In the genomic region with DNA sequence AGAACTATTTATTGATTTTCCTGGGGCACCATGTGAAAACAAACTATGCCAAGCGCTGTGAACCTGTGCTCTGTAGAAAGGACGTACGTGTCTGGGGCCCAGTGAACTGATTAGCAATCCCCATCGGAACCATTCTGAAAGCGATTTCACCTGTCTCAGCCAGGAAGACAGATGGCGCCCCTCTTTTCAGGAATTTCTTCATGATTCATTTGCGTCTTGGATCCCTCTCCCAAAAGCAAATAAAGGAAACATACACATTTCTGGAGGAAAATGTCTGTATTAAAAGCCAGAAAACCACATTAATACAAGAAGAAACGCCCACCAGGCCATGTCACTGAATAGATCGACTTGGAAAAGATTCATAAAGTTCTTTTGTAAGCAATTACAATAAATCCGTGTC, we compare ENCODE assay signal across 10 mouse cellular contexts. TPM values are rescaled to one million over a fixed set of nuclear protein-coding genes. Genes with fewer than 3 reads are reported as not detected.
DNase-seq lines count a peak whose midpoint lies in the region; ATAC-seq lines count a peak whose summit lies in the region.
"Had no signal": no experiment of that assay in that cellular context is flagged by ENCODE, and none has a peak within 500 bp of the region (broad histone marks: within the 10 kb centered on the region; RNA-seq: fewer than 3 reads in every experiment).

No protein-coding gene starts in this region.

- peaks cover 10% of the 10 kb centered on the region for H3K4me1 ChIP-seq in heart, embryonic 13.5 days
- H3K4me1 ChIP-seq in heart, embryonic 11.5 days (ENCODE audit: control insufficient read depth, insufficient read depth, low read length), result no peaks in the 10 kb centered on the region; the same call in 1 of the 2 replicates
- H3K4me1 ChIP-seq in liver, embryonic 13.5 days (replicated peaks), result peaks cover 18% of the 10 kb centered on the region

- ATAC-seq in heart, embryonic 13.5 days (ENCODE audit: extremely low read depth, insufficient number of reproducible peaks, low FRiP score, low TSS enrichment), result no peak
- ATAC-seq in heart, embryonic 11.5 days (replicated peaks; ENCODE audit: insufficient number of reproducible peaks, low FRiP score, low TSS enrichment), result no peak
- ATAC-seq in liver, embryonic 13.5 days (ENCODE audit: low read depth), result no peak

- 37% methylated on average over 10 of the region's 10 CpGs for WGBS in heart, embryonic 13.5 days
- 37% methylated on average over 10 of the region's 10 CpGs for WGBS in heart, embryonic 11.5 days (ENCODE audit: insufficient replicate concordance)
- WGBS in liver, embryonic 13.5 days (ENCODE audit: insufficient replicate concordance), result 48% methylated on average over 10 of the region's 10 CpGs

- DNase-seq in right cerebral cortex, adult 18-20 months, result peak; percentile 23
- no peak for DNase-seq in right cerebral cortex, postnatal 14 days
- no peak for DNase-seq in liver, embryonic 13.5 days
- DNase-seq in gastrocnemius, postnatal 14 days, result no peak
- no peak for DNase-seq in frontal cortex, postnatal 25 days (ENCODE audit: low spot score in 2 of 2)
- DNase-seq in heart, postnatal 4 days, result no peak
- DNase-seq: B cell, adult 2 months; lung, postnatal 10 days had no signal

- H3K36me3 ChIP-seq in heart, embryonic 13.5 days, result no peaks in the 10 kb centered on the region
- no peaks in the 10 kb centered on the region for H3K36me3 ChIP-seq in heart, embryonic 11.5 days (ENCODE audit: control insufficient read depth, insufficient read depth, low read length)
- H3K36me3 ChIP-seq in liver, embryonic 13.5 days, result no peaks in the 10 kb centered on the region

- intact Hi-C loops in gastrocnemius, postnatal 14 days (cut with DNase I; ENCODE audit: low total_unique reads), result loop anchor here (5.0 kb wide), 1 partner anchor 184 kb away; no protein-coding TSS in a partner anchor

- H3K27me3 ChIP-seq in heart, embryonic 13.5 days (replicated peaks), result peaks cover 70% of the 10 kb centered on the region
- peaks cover 27% of the 10 kb centered on the region for H3K27me3 ChIP-seq in heart, embryonic 11.5 days (ENCODE audit: control insufficient read depth, insufficient read depth, low read length)
- H3K27me3 ChIP-seq in liver, embryonic 13.5 days, result peaks cover 65% of the 10 kb centered on the region

- peak overlapping the region; percentile 64 for H3K4me3 ChIP-seq in heart, embryonic 13.5 days
- no peak overlapping the region for H3K4me3 ChIP-seq in heart, embryonic 11.5 days (ENCODE audit: low read depth, low read length)
- H3K4me3 ChIP-seq in liver, embryonic 13.5 days (replicated peaks), result no peak overlapping the region

- H3K9me3 ChIP-seq in heart, embryonic 13.5 days, result no peaks in the 10 kb centered on the region
- H3K9me3 ChIP-seq in heart, embryonic 11.5 days (replicated peaks; ENCODE audit: control insufficient read depth, low read length), result no peaks in the 10 kb centered on the region
- no peaks in the 10 kb centered on the region for H3K9me3 ChIP-seq in liver, embryonic 13.5 days (replicated peaks)

- no peak overlapping the region for H3K27ac ChIP-seq in heart, embryonic 13.5 days (replicated peaks)
- H3K27ac ChIP-seq in heart, embryonic 11.5 days (ENCODE audit: low read depth, low read length), result no peak overlapping the region
- no peak overlapping the region for H3K27ac ChIP-seq in liver, embryonic 13.5 days

- peak overlapping the region; percentile 98 for H3K4me2 ChIP-seq in heart, embryonic 13.5 days
- H3K4me2 ChIP-seq in heart, embryonic 11.5 days, result no peak overlapping the region
- H3K4me2 ChIP-seq in liver, embryonic 13.5 days, result peak overlapping the region; percentile 13; the same call in 1 of the 2 replicates

- H3K9ac ChIP-seq in heart, embryonic 13.5 days, result no peak overlapping the region
- H3K9ac ChIP-seq in heart, embryonic 11.5 days (ENCODE audit: low read depth, low read length), result no peak overlapping the region
- H3K9ac ChIP-seq in liver, embryonic 13.5 days, result no peak overlapping the region

RNA-seq across cellular contexts. Expression of gene Tmem158, which starts 1.8 kb away (rescaled TPM):
- polyA plus RNA-seq in heart, embryonic 13.5 days (2015; fragmentation: Nextera tagmentation; extraction: Ambion mirVana), result 5.9 and 6.5 TPM in 2 replicates
- polyA plus RNA-seq in heart, embryonic 11.5 days (2014; fragmentation: Nextera tagmentation; extraction: Ambion mirVana), result 2.2 and 2.3 TPM in 2 replicates
- 3.4 and 4.1 TPM in 2 replicates for polyA plus RNA-seq in liver, embryonic 13.5 days (2015; fragmentation: Nextera tagmentation; extraction: Ambion mirVana)
- total RNA-seq in gastrocnemius, postnatal 14 days (2021), result 1 to 10 TPM; 3.1 to 5.2 TPM
- 10 to 100 TPM; 24.7 to 25.4 TPM for total RNA-seq in heart, postnatal 4 days (2021)

RNA-seq across cellular contexts. Expression of gene Cdcp1, which starts 43.0 kb away (rescaled TPM):
- 0.32 and 0.51 TPM in 2 replicates for polyA plus RNA-seq in heart, embryonic 13.5 days (2015; fragmentation: Nextera tagmentation; extraction: Ambion mirVana)
- 0.32 and 0.49 TPM in 2 replicates for polyA plus RNA-seq in heart, embryonic 11.5 days (2014; fragmentation: Nextera tagmentation; extraction: Ambion mirVana)
- 0.13 and 0.21 TPM in 2 replicates for polyA plus RNA-seq in liver, embryonic 13.5 days (2015; fragmentation: Nextera tagmentation; extraction: Ambion mirVana)
- total RNA-seq in gastrocnemius, postnatal 14 days (2021), result not detected
- under 1 TPM; 0.10 to 0.25 TPM for total RNA-seq in heart, postnatal 4 days (2021)
